Mouse (Mus musculus): ENCODE results near the gene Tpsb2. TPM values are rescaled to one million over a fixed set of nuclear protein-coding genes. Genes with fewer than 3 reads are reported as not detected.
A peak's percentile ranks its signal among the peaks of the same experiment; 100 is the strongest.

Gene Tpsb2
- polyA plus RNA-seq, 1 experiment from 2014 or later: not detected

- ATAC-seq (ENCODE audit: low FRiP score): no peak
- Histone ChIP-seq H3K27me3 (peaks cover 17% of the 10 kb centered on the region; the same call in 1 of the 2 replicates), H3K36me3 (replicated peaks) (peaks cover 14% of the 10 kb centered on the region; the same call in 1 of the 2 replicates)
These were observed 6.4 kb downstream of the Tpsb2 start for GRCm38 (mm10) chr17:25372491-25372890.

GRCm38 (mm10) chr17:25374011-25374410, 7.9 kb downstream of the Tpsb2 start:
- 53% methylated on average over 9 of the region's 9 CpGs for WGBS
- no peak for ATAC-seq (ENCODE audit: low FRiP score)
- peaks cover 17% of the 10 kb centered on the region; the same call in 1 of the 2 replicates for H3K27me3 ChIP-seq
- no peak overlapping the region for H3K4me2 ChIP-seq
- H3K36me3 ChIP-seq (replicated peaks): peaks cover 14% of the 10 kb centered on the region; the same call in 1 of the 2 replicates
- H3K9ac ChIP-seq: no peak overlapping the region
- no peak overlapping the region for H3K27ac ChIP-seq
- no peak overlapping the region for H3K4me3 ChIP-seq (replicated peaks)
- H3K9me3 ChIP-seq: no peaks in the 10 kb centered on the region
- no peaks in the 10 kb centered on the region for H3K4me1 ChIP-seq

More at GRCm38 (mm10) chr17:25372491-25372890, 6.4 kb downstream of the Tpsb2 start:
- Histone ChIP-seq H3K9me3 (no peaks in the 10 kb centered on the region), H3K4me1 (no peaks in the 10 kb centered on the region), H3K27ac (no peak overlapping the region), H3K4me3 (replicated peaks) (no peak overlapping the region), H3K4me2 (no peak overlapping the region), H3K9ac (no peak overlapping the region)
- 87% methylated on average over 8 of the region's 8 CpGs for WGBS

DNA sequence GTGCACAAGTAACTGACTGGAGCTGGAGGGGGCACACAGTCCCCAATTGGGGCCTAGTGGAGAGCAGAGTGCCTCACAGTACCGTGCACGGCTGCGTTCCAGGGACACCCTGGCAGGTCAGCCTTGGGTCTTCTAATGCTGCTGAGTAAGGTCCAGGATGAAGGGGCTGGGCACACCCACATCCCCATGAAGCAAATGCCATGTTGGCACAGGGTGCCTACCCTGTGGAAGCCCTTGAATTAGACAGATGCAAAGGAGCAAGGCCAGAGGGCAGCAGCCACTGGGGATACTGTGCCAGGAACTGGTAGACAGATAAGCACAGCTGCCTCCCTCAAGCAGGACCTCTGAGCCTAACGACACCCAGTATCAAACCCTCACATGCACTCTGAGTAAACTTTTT, 28.4 kb downstream of the Tpsb2 start:
- no peak overlapping the region for H3K27ac ChIP-seq
- H3K4me2 ChIP-seq: no peak overlapping the region
- H3K27me3 ChIP-seq: peaks cover 29% of the 10 kb centered on the region
- no peak overlapping the region for H3K9ac ChIP-seq
- H3K36me3 ChIP-seq (replicated peaks): peaks cover 9% of the 10 kb centered on the region
- 84% methylated on average over 4 of the region's 4 CpGs for WGBS
- ATAC-seq (ENCODE audit: low FRiP score): no peak
- H3K4me1 ChIP-seq: peaks cover 13% of the 10 kb centered on the region
- H3K9me3 ChIP-seq: no peaks in the 10 kb centered on the region
- no peak overlapping the region for H3K4me3 ChIP-seq (replicated peaks)

DNA sequence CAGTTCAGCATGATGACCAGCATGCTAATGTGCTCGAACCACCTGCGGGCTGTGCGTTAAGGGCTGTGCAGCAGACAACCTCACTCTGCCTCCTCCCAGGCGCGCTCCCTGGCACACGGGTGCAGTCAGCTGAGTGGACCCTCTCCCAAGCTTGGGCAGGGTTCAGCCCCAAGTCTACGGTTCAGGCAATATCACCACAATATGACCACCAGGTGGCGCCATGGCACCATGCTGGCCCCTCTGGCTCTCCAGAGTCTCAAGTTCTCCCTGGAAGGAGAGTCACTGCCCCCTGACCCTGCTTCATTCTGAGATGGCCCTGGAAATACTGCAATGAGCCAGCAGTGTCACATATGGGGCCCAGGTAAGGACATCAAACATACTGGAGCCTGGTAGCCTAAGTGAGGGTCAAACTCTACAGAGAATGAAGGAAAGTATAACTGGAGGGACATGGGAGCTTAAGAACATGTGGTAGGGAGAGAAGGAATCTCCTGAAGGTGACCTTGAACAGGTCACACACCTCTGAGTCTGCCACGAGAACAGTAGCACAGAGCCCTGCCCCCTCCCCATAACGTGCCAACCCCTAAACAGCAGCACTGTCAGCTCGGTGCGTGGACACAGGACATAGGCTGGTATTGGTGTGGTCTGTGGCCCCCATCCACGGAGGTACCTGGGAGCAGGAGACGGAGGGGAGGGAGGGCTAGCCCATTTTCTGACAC, 31.9 kb downstream of the Tpsb2 start:
- H3K4me3 ChIP-seq (replicated peaks): no peak overlapping the region
- peak; percentile 70 for ATAC-seq (ENCODE audit: low FRiP score)
- peaks cover 26% of the 10 kb centered on the region for H3K4me1 ChIP-seq
- peaks cover 63% of the 10 kb centered on the region for H3K27me3 ChIP-seq
- H3K36me3 ChIP-seq (replicated peaks): peaks cover 3% of the 10 kb centered on the region; the same call in 1 of the 2 replicates
- H3K9ac ChIP-seq: no peak overlapping the region
- no peak overlapping the region; the same call in 1 of the 2 replicates for H3K4me2 ChIP-seq
- peak overlapping the region; percentile 51; the same call in 1 of the 2 replicates for H3K27ac ChIP-seq
- 31% methylated on average over 14 of the region's 14 CpGs for WGBS
- no peaks in the 10 kb centered on the region for H3K9me3 ChIP-seq

- no peak overlapping the region; the same call in 1 of the 2 replicates for H3K4me2 ChIP-seq
- peaks cover 68% of the 10 kb centered on the region for H3K27me3 ChIP-seq
- H3K9me3 ChIP-seq: no peaks in the 10 kb centered on the region
- H3K9ac ChIP-seq: no peak overlapping the region
- peak; percentile 67 for ATAC-seq (ENCODE audit: low FRiP score)
- H3K4me3 ChIP-seq (replicated peaks): no peak overlapping the region
- peak overlapping the region; percentile 51; the same call in 1 of the 2 replicates for H3K27ac ChIP-seq
- peaks cover 28% of the 10 kb centered on the region for H3K4me1 ChIP-seq
- WGBS: 15% methylated on average over 13 of the region's 13 CpGs
- H3K36me3 ChIP-seq (replicated peaks): peaks cover under 1% of the 10 kb centered on the region; the same call in 1 of the 2 replicates
These were observed 32.4 kb downstream of the Tpsb2 start for GRCm38 (mm10) chr17:25398520-25398838.

- 7% methylated on average over 7 of the region's 7 CpGs for WGBS
- peaks cover 83% of the 10 kb centered on the region for H3K27me3 ChIP-seq
- no peaks in the 10 kb centered on the region for H3K9me3 ChIP-seq
- no peak overlapping the region for H3K27ac ChIP-seq
- no peak overlapping the region for H3K9ac ChIP-seq
- no peak overlapping the region for H3K4me3 ChIP-seq (replicated peaks)
- no peak for ATAC-seq (ENCODE audit: low FRiP score)
- H3K4me2 ChIP-seq: no peak overlapping the region
- peaks cover 48% of the 10 kb centered on the region for H3K4me1 ChIP-seq
- no peaks in the 10 kb centered on the region for H3K36me3 ChIP-seq (replicated peaks)
These were observed 34.3 kb downstream of the Tpsb2 start for GRCm38 (mm10) chr17:25400443-25400842.

DNA sequence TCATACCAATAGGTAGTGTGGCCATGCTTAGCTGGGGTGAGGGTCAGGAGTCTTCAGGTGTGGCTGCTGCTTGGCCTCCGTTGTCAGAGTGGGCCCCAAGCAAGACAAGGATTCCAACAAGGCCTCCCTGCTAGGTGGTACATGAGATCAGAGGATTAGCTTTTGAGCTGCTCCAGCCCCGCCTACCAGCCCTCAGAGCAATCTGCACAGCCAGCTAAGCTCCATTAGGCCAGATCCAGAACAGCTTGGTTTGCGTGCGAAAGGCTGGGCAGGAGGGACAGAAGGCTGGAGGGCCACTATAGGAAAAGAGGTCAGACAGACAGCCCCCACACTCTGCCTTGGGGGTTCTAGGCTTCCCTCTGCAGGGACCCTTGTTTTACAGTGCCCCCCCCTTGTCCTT, 35.4 kb downstream of the Tpsb2 start:
- peaks cover 58% of the 10 kb centered on the region for H3K4me1 ChIP-seq
- WGBS: 10% methylated on average over 4 of the region's 4 CpGs
- H3K36me3 ChIP-seq (replicated peaks): no peaks in the 10 kb centered on the region
- H3K27ac ChIP-seq: no peak overlapping the region
- H3K27me3 ChIP-seq: peaks cover 90% of the 10 kb centered on the region
- H3K4me2 ChIP-seq: no peak overlapping the region
- ATAC-seq (ENCODE audit: low FRiP score): no peak
- H3K9me3 ChIP-seq: no peaks in the 10 kb centered on the region
- H3K4me3 ChIP-seq (replicated peaks): no peak overlapping the region
- H3K9ac ChIP-seq: no peak overlapping the region

DNA sequence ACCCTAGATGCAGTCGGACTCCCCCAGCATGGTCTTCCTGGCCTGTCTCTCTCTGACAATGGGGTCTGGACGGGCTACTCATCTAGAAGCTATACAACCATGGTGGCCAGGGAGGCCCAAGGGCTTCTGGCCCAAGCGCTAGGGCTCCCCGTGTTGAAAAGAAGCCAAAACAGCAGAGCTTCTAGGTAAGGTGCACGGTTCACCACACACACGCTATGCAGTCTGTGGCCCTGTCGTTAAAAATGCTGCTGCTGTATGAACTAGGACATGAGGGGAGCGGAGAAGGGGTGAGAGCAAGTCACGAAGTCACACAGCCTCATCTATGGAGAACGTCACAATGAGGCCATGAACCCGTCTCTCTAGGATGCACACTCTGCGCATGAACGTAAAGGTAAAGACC, 36.1 kb downstream of the Tpsb2 start:
- 83% methylated on average over 13 of the region's 13 CpGs for WGBS
- H3K4me3 ChIP-seq (replicated peaks): no peak overlapping the region
- peaks cover 90% of the 10 kb centered on the region for H3K27me3 ChIP-seq
- H3K36me3 ChIP-seq (replicated peaks): no peaks in the 10 kb centered on the region
- no peak overlapping the region for H3K9ac ChIP-seq
- H3K4me1 ChIP-seq: peaks cover 65% of the 10 kb centered on the region
- no peak overlapping the region for H3K4me2 ChIP-seq
- H3K27ac ChIP-seq: no peak overlapping the region
- no peak for ATAC-seq (ENCODE audit: low FRiP score)
- H3K9me3 ChIP-seq: no peaks in the 10 kb centered on the region

GRCm38 (mm10) chr17:25404190-25404589, 38.1 kb downstream of the Tpsb2 start:
- Histone ChIP-seq H3K9me3 (no peaks in the 10 kb centered on the region), H3K4me1 (peaks cover 68% of the 10 kb centered on the region), H3K36me3 (replicated peaks) (no peaks in the 10 kb centered on the region), H3K4me2 (0 out of 2 replicates have a peak overlapping the region, but pooled peaks have one; percentile 1), H3K27ac (peak overlapping the region; percentile 75), H3K9ac (no peak overlapping the region), H3K4me3 (replicated peaks) (no peak overlapping the region), H3K27me3 (peaks cover 94% of the 10 kb centered on the region)
- 21% methylated on average over 3 of the region's 3 CpGs for WGBS
- ATAC-seq (ENCODE audit: low FRiP score): no peak; the same call in 1 of the 2 replicates

GRCm38 (mm10) chr17:25405224-25405895, 39.3 kb downstream of the Tpsb2 start:
- ATAC-seq (ENCODE audit: low FRiP score): 0 out of 2 replicates have a peak, but pooled peaks have one; percentile 31
- Histone ChIP-seq H3K36me3 (replicated peaks) (no peaks in the 10 kb centered on the region), H3K4me1 (peaks cover 78% of the 10 kb centered on the region), H3K4me2 (peak overlapping the region; percentile 15; the same call in 1 of the 2 replicates), H3K27ac (peak overlapping the region; percentile 75), H3K27me3 (peaks cover 94% of the 10 kb centered on the region), H3K9ac (peak overlapping the region; percentile 40; the same call in 1 of the 2 replicates), H3K9me3 (no peaks in the 10 kb centered on the region), H3K4me3 (replicated peaks) (no peak overlapping the region)
- 3% methylated on average over 9 of the region's 10 CpGs for WGBS

- no peaks in the 10 kb centered on the region for H3K36me3 ChIP-seq (replicated peaks)
- peaks cover 93% of the 10 kb centered on the region for H3K27me3 ChIP-seq
- no peaks in the 10 kb centered on the region for H3K9me3 ChIP-seq
- ATAC-seq (ENCODE audit: low FRiP score): peak; percentile 45
- H3K27ac ChIP-seq: peak overlapping the region; percentile 75
- no peak overlapping the region for H3K4me3 ChIP-seq (replicated peaks)
- no peak overlapping the region for H3K9ac ChIP-seq
- WGBS: 6% methylated on average over 6 of the region's 6 CpGs
- H3K4me1 ChIP-seq: peaks cover 84% of the 10 kb centered on the region
- H3K4me2 ChIP-seq: peak overlapping the region; percentile 15; the same call in 1 of the 2 replicates
These were observed 39.9 kb downstream of the Tpsb2 start for GRCm38 (mm10) chr17:25406011-25406441.

GRCm38 (mm10) chr17:25407352-25407751, 41.2 kb downstream of the Tpsb2 start:
- Histone ChIP-seq H3K4me1 (peaks cover 78% of the 10 kb centered on the region), H3K27ac (0 out of 2 replicates have a peak overlapping the region, but pooled peaks have one; percentile 13), H3K27me3 (peaks cover 89% of the 10 kb centered on the region), H3K4me2 (no peak overlapping the region), H3K9ac (no peak overlapping the region), H3K9me3 (no peaks in the 10 kb centered on the region), H3K36me3 (replicated peaks) (no peaks in the 10 kb centered on the region), H3K4me3 (replicated peaks) (no peak overlapping the region)
- WGBS: 69% methylated on average over 4 of the region's 4 CpGs
- ATAC-seq (ENCODE audit: low FRiP score): no peak

All from forebrain, embryonic 12.5 days (tissue).